Mouse (Mus musculus) lung, embryonic 15.5 days (tissue): ENCODE results near the gene Ppa1. TPM values are rescaled to one million over a fixed set of nuclear protein-coding genes. Genes with fewer than 3 reads are reported as not detected.

Experiments used
- ATAC-seq: fragments of 200-750 bp; cut with Nextera tagmentation; 2 replicates; pipeline ENCODE4 v1.8.0; 2017; ENCODE audit warnings: moderate number of reproducible peaks, borderline replicate concordance; ENCODE audit not compliant: low FRiP score, low TSS enrichment; ENCODE audit errors: extremely low read depth
- H3K27ac ChIP-seq: fragments of 300-500 bp; sonication (generic); 2 replicates; pipeline ENCODE4 v1.5.1; 2015; ENCODE audit warnings: moderate library complexity, mild to moderate bottlenecking, inconsistent platforms
- H3K27me3 ChIP-seq: fragments of 300-500 bp; sonication (generic); 2 replicates; pipeline ENCODE4 v1.6.1; 2015; ENCODE audit warnings: inconsistent platforms
- H3K36me3 ChIP-seq: fragments of 300-500 bp; sonication (generic); 2 replicates; pipeline ENCODE4 v1.6.1; 2015; ENCODE audit warnings: inconsistent platforms
- H3K4me1 ChIP-seq: fragments of 300-500 bp; sonication (generic); 2 replicates; pipeline ENCODE4 v1.6.1; 2015; ENCODE audit warnings: inconsistent platforms
- H3K4me2 ChIP-seq: fragments of 300-500 bp; sonication (generic); 2 replicates; pipeline ENCODE4 v1.6.1; 2015; ENCODE audit warnings: inconsistent platforms, mild to moderate bottlenecking, moderate library complexity
- H3K4me3 ChIP-seq: fragments of 300-500 bp; sonication (generic); 2 replicates; pipeline ENCODE4 v1.5.1; 2015; ENCODE audit warnings: mild to moderate bottlenecking, inconsistent platforms
- H3K9ac ChIP-seq: fragments of 300-500 bp; sonication (generic); 2 replicates; pipeline ENCODE4 v1.6.1; 2015; ENCODE audit warnings: inconsistent platforms
- H3K9me3 ChIP-seq: fragments of 300-500 bp; sonication (generic); 2 replicates; pipeline ENCODE4 v1.6.1; 2016; ENCODE audit warnings: inconsistent platforms
- WGBS: fragments of 180-500 bp; shearing (Covaris S2); methylation state at CpG from one replicate; pipeline ENCODE4 v1.1.7; 2015; 5-methylcytosine and 5-hydroxymethylcytosine counted together
- polyA plus RNA-seq: library from polyadenylated mRNA; unstranded; fragments of >200 nt; fragmentation: Nextera tagmentation; extraction: Ambion mirVana; gene quantifications from 2 replicates; pipeline ENCODE4 v1.2.1, GENCODE M21; 2015

The Ppa1 gene
- polyA plus RNA-seq, 1 experiment from 2014 or later = 171 TPM

GRCm38 (mm10) chr10:61675935-61676334 lies 27.6 kb downstream of the Ppa1 start:
- no peaks in the 10 kb centered on the region for H3K27me3 ChIP-seq
- no peaks in the 10 kb centered on the region for H3K9me3 ChIP-seq
- H3K36me3 ChIP-seq = peaks cover 37% of the 10 kb centered on the region
- H3K4me1 ChIP-seq = peaks cover 5% of the 10 kb centered on the region; the same call in 1 of the 2 replicates
- H3K9ac ChIP-seq = no peak overlapping the region
- no peak for ATAC-seq
- 81% methylated on average over 3 of the region's 3 CpGs for WGBS
- no peak overlapping the region for H3K27ac ChIP-seq
- no peak overlapping the region for H3K4me3 ChIP-seq
- no peak overlapping the region for H3K4me2 ChIP-seq

DNA sequence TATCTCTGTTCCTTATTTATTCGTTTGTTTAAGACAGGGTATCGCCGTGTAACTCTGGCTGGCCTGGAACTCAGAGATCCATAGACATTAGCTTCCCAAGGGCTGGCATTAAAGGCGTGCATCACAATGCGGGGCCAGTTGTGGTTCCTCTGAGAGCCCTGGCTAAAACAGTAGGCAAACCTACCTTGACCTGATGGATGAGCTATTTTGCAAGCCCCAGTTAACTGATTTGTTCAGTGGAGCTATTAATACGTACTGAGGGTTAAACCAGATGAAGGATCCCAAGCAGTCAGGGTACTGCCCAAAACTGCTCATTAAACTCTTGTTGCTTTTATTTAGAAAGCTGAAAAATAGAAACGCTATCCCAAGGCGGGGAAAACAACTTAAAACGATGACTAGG lies 31.2 kb downstream of the Ppa1 start:
- peaks cover 15% of the 10 kb centered on the region; the same call in 1 of the 2 replicates for H3K36me3 ChIP-seq
- peak; percentile 5; the same call in 1 of the 2 replicates for ATAC-seq
- H3K27me3 ChIP-seq = no peaks in the 10 kb centered on the region
- WGBS = 28% methylated on average over 9 of the region's 9 CpGs
- H3K4me2 ChIP-seq = peak overlapping the region; percentile 78
- H3K4me3 ChIP-seq = peak overlapping the region; percentile 86
- peak overlapping the region; percentile 84 for H3K9ac ChIP-seq
- peak overlapping the region; percentile 89 for H3K27ac ChIP-seq
- H3K9me3 ChIP-seq = no peaks in the 10 kb centered on the region
- H3K4me1 ChIP-seq = peaks cover 12% of the 10 kb centered on the region

GRCm38 (mm10) chr10:61680015-61680913 lies 31.9 kb downstream of the Ppa1 start, which contains the start of gene Sar1a:
TSS of gene Sar1a (plus strand) at chr10:61680299.
- no peaks in the 10 kb centered on the region for H3K27me3 ChIP-seq
- peak within 1 kb of the TSS; percentile 86 for H3K4me3 ChIP-seq
- H3K9ac ChIP-seq = peak within 1 kb of the TSS; percentile 84
- H3K4me2 ChIP-seq = peak within 1 kb of the TSS; percentile 78
- ATAC-seq = peak; percentile 100
- peak within 1 kb of the TSS; percentile 89 for H3K27ac ChIP-seq
- WGBS = under 1% methylated on average over 83 of the region's 84 CpGs
- no peaks in the 10 kb centered on the region for H3K9me3 ChIP-seq
- H3K4me1 ChIP-seq = peaks cover 12% of the 10 kb centered on the region
- H3K36me3 ChIP-seq = peaks cover 17% of the 10 kb centered on the region

- Histone ChIP-seq H3K27me3 (no peaks in the 10 kb centered on the region), H3K4me3 (no peak overlapping the region), H3K36me3 (peaks cover 85% of the 10 kb centered on the region), H3K9me3 (no peaks in the 10 kb centered on the region), H3K4me2 (no peak overlapping the region), H3K9ac (no peak overlapping the region), H3K27ac (no peak overlapping the region), H3K4me1 (no peaks in the 10 kb centered on the region)
- no peak for ATAC-seq
- WGBS = 85% methylated on average over 8 of the region's 8 CpGs
Measured at GRCm38 (mm10) chr10:61689405-61689804, 41.1 kb downstream of the Ppa1 start.

DNA sequence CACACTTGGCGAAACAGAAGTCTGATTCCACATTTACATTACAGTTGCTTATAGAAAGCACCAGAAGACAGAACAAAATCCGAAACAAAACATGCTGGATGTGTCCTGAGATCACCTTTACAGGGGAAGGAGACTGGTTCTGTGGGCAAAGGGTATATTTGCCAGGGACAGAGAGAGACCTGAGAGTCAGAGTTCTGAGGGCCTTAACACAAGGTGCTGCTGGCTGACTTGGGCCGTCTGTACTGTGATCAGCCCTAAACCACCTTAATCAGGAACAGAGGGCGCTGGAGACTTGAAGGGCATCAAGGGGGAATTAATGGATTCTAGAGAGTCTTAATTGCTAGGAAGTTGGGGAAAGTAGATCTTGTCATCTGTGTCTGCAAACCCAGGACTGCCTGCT lies 45.2 kb downstream of the Ppa1 start:
- no peak overlapping the region for H3K4me2 ChIP-seq
- H3K4me3 ChIP-seq = no peak overlapping the region
- H3K36me3 ChIP-seq = peaks cover 44% of the 10 kb centered on the region
- H3K4me1 ChIP-seq = peaks cover 15% of the 10 kb centered on the region
- no peaks in the 10 kb centered on the region for H3K9me3 ChIP-seq
- H3K27me3 ChIP-seq = no peaks in the 10 kb centered on the region
- 76% methylated on average over 4 of the region's 4 CpGs for WGBS
- no peak overlapping the region for H3K27ac ChIP-seq
- ATAC-seq = no peak
- H3K9ac ChIP-seq = no peak overlapping the region

GRCm38 (mm10) chr10:61694870-61695670 lies 46.7 kb downstream of the Ppa1 start, which contains the start of gene Tysnd1:
TSS of gene Tysnd1 (plus strand) at chr10:61695514.
- H3K4me3 ChIP-seq = peak within 1 kb of the TSS; percentile 85
- peak; percentile 95 for ATAC-seq
- H3K27ac ChIP-seq = no peak within 1 kb of the TSS
- H3K4me2 ChIP-seq = peak within 1 kb of the TSS; percentile 99
- peak within 1 kb of the TSS; percentile 56 for H3K9ac ChIP-seq
- H3K9me3 ChIP-seq = no peaks in the 10 kb centered on the region
- peaks cover 29% of the 10 kb centered on the region for H3K36me3 ChIP-seq
- WGBS = under 1% methylated on average over 42 of the region's 42 CpGs
- peaks cover 15% of the 10 kb centered on the region for H3K4me1 ChIP-seq
- H3K27me3 ChIP-seq = no peaks in the 10 kb centered on the region

- Histone ChIP-seq H3K27ac (no peak overlapping the region), H3K4me1 (peaks cover 15% of the 10 kb centered on the region), H3K4me3 (peak overlapping the region; percentile 85), H3K27me3 (no peaks in the 10 kb centered on the region), H3K9me3 (no peaks in the 10 kb centered on the region), H3K4me2 (peak overlapping the region; percentile 99), H3K9ac (peak overlapping the region; percentile 56), H3K36me3 (peaks cover 20% of the 10 kb centered on the region)
- ATAC-seq = peak; percentile 60
- WGBS = under 1% methylated on average over 101 of the region's 111 CpGs
Measured at GRCm38 (mm10) chr10:61695703-61696559, 47.6 kb downstream of the Ppa1 start.

- Histone ChIP-seq H3K4me1 (peaks cover 15% of the 10 kb centered on the region), H3K36me3 (peaks cover 16% of the 10 kb centered on the region), H3K4me3 (peak overlapping the region; percentile 85), H3K9me3 (no peaks in the 10 kb centered on the region), H3K27ac (no peak overlapping the region), H3K4me2 (peak overlapping the region; percentile 99), H3K9ac (peak overlapping the region; percentile 56), H3K27me3 (no peaks in the 10 kb centered on the region)
- no peak for ATAC-seq
- WGBS = 8% methylated on average over 19 of the region's 19 CpGs
Measured at GRCm38 (mm10) chr10:61696560-61696823, 48.1 kb downstream of the Ppa1 start.

GRCm38 (mm10) chr10:61697028-61697427 lies 48.7 kb downstream of the Ppa1 start:
- Histone ChIP-seq H3K27me3 (no peaks in the 10 kb centered on the region), H3K9ac (peak overlapping the region; percentile 56; the same call in 1 of the 2 replicates), H3K4me3 (peak overlapping the region; percentile 85), H3K4me1 (peaks cover 15% of the 10 kb centered on the region), H3K4me2 (peak overlapping the region; percentile 99), H3K36me3 (peaks cover 15% of the 10 kb centered on the region), H3K9me3 (no peaks in the 10 kb centered on the region), H3K27ac (no peak overlapping the region)
- ATAC-seq = no peak
- 82% methylated on average over 2 of the region's 2 CpGs for WGBS

DNA sequence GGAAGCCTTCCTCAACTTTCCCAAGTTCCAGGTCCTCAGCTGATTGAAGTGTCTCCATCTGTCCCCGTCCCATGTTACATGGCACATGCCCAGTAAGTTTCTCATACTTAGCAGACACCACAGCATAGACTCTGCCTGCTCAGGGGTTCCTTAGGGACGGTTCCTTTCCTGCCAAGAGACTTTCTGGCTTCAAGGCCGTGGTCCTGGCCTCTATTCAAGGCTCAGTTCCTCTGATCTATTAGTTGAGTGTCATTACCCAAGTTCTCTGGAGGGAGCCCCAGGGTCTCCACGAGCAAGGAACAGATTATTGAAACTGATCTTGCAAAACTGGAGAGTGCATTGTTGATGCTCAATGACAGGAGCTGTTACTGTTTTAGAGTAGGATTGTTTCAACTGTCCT lies 56.3 kb downstream of the Ppa1 start:
- Histone ChIP-seq H3K4me1 (peaks cover 7% of the 10 kb centered on the region), H3K4me3 (no peak overlapping the region), H3K36me3 (peaks cover 22% of the 10 kb centered on the region), H3K27ac (no peak overlapping the region), H3K9me3 (no peaks in the 10 kb centered on the region), H3K9ac (no peak overlapping the region), H3K27me3 (no peaks in the 10 kb centered on the region), H3K4me2 (no peak overlapping the region)
- no peak for ATAC-seq
- WGBS = 67% methylated on average over 4 of the region's 4 CpGs
